Mouse (Mus musculus) MN1 (cell line): ENCODE data around the gene Gm5431.
"Not testable (repeated sequence)": the region's sequence is repeated elsewhere in the genome, so short reads cannot be mapped to it uniquely, and the experiment has no call there.

ENCODE experiments used
- DNase-seq: peaks from one replicate; pipeline ENCODE4 v3.0.0-alpha.2; 2016; ENCODE audit warnings: low spot score

Gm5431 gene

DNA sequence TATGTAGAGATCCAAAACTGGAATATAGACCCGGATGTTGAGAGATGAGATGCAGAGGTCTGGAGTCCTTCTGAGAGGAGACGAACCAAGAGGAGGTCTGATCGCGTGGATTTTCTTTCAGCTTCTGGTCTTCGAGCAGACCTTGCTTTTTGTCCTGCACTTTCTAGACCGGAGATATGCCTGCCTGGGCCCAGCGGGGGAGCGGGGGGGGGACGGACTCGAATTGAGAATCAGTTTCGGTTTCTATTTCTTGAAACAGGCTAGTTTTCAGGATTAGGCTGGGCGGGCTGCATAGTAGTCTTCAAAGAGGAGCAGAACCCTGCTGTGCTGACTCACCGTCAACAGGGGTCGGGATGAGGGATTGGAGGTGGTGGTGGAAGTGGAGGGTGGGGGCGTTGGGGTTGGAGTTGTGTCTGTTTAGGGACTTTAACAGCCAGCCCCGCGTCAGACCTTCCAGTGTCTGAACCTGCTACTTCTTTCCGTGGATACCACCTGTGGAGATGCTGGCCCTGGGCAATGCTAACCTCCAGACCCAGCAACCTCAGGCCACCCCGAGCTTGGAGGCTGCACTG lies 30.7 kb downstream of the Gm5431 start, which contains the start of gene Irgm1:
Irgm1 (minus strand) TSS at position 483 of the 572 bp plus-strand sequence.
- peak; percentile 91 for DNase-seq

GRCm38 (mm10) chr11:48870781-48871180 lies 31.2 kb downstream of the Gm5431 start:
- DNase-seq, result no peak

DNA sequence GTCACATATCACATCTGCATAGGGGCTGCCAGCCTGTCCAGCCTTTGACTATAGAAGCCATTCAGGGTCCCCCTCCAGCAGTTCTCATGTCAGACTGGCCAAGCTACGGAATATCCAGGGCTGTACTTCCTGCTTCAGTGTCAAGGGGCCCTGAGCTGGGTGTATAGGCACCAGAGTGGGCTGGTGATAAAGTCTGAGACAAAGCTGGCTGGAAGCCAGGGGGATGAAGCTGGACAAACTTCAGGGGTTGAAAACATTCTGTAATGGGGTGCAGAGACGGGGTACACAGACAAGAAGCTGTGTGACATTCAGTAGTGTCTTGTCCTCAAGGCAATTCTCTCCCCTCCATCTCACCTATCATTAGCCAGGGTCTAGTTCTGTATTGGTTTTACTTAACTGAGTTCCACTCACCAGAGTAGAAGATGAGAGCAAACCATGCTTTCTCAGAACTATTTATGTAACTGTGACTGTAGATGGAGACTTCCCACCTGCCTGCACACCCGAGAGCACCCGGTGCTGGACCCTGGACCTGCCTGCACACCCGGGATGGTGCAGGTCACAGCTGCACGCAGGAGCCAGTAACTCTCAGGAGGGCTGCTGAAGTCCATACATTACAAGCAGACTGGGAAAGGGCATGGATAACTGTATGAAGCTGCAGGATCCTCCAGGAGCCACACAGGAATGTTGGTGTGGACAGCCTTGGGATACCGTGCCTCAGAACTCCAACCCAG lies 32.5 kb downstream of the Gm5431 start:
- no peak for DNase-seq

DNA sequence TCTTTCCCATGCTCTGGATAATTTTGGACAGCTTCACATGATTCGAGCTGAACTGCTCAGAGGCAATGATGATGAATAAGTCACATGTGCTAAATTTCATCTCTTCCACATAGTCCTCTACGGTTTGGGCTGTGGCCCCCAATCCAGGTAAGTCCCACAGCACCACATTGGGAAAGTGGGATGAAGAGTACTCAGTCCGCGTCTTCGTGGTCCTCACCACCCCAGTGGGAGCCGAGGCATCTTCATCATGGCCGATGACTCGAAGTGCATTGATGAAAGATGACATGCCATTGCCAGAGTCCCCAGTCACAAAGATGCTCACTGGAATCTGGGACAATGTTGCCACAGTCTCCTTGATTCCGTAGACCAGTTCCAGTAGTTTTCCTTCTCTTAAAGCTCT lies 35.5 kb downstream of the Gm5431 start:
- no peak for DNase-seq

GRCm38 (mm10) chr11:48863808-48864207 lies 38.2 kb downstream of the Gm5431 start:
- DNase-seq, result no peak

DNA sequence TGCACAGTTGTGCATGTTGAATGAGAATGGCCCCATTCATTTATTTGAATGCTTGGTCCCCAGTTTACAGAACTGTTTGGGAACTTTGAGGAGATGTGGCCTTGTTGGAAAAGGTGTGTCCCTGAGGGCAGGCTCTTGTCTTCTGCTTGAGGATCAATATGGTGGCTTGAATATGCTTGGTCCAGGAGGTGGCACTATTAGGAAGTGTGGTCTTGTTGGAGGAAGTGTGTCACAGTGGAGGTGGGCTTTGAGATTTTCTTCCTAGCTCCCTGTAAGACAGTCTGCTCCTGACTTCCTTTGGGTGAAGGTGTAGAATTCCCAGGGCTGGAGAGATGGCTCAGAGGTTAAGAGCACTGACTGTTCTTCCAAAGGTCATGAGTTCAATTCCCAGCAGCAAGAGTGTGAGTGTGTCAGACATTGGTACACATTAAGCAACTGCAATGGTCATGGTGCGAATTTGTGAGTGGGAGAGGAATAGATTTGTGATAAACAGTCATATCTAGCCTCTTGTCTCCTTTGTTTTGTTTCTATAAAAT lies 39.2 kb downstream of the Gm5431 start:
- no peak for DNase-seq

DNA sequence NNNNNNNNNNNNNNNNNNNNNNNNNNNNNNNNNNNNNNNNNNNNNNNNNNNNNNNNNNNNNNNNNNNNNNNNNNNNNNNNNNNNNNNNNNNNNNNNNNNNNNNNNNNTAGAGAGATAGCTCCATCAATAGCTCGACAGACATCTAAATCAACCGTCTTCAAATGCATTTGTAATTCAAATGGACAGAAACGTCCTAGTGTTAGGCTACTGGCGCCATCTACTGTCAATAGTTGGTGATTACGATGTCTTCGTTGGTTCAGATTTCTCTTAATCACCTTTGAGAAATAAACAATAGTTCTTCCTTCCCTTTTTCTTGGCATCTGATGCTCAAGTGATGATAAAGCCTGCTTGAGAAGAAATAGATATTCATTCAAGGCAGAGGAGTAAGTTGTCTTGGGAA lies 43.0 kb downstream of the Gm5431 start:
- peak; percentile 90 for DNase-seq

DNA sequence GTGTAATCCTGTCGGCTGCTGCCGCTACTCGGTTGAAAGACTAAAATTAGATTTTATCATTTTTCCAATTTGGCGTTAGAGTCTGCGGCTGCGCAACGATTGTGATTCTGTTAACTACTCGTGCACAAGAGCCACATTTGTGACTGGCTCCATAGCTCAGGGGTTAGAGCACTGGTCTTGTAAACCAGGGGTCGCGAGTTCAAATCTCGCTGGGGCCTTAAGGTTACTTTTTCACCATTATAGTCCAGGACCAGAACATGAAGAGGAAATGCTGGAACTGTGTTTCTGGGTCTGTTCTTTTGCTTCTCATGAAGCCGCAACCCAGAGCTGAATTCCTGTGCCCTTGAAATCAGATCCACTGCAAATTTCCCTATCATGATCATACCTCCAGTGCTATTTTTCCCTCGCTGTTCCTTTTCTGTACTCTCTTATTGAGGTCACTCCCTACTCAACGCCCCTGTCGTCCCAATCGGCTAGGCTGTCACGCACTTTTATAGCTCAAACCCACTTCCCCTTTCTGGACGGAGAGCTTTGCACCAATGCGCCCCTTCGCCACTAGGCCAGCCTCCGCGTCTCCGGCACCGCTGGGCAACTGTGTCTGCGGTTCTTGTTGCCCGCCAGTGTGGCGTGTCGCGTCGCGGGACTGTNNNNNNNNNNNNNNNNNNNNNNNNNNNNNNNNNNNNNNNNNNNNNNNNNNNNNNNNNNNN lies 48.4 kb downstream of the Gm5431 start:
- peak; percentile 94 for DNase-seq

DNA sequence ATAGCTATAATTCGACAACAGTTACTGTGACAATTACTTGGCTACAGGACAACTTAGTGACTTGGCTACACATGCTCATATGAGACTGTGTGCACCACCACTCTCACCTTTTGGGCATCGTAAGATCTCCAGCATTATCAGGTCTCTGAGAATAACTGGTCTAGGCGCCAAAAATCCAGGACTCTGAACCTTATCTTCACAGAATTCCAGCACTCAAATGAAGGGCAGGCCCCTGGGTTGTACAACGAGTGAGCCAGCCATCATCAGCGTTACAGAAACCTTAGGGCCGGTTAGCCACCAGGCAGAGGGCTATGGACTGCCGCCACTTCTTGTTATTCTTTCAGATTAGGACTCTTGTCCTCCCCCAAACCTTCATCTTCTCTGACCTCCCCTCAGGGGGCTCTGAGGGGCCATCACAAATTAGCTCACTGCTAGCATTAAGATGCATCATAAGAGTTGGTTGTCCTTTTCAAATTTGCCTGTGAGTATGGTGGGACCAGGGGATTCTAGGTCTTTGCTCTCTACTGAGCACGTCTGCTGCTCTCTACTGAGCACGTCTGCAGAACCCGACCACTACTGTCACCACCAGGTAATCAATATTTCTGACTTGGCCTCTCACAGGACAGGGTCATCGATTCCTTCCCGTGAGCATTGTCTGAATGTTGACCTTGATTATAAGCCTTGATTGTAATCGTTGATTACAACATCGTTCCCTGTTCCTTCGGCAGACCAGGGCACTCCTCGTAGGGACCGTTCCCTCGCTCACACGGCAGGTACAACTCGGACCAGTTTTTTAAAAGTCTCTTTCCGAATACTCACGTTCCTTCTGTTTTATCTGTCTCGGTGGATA lies 49.2 kb downstream of the Gm5431 start:
- DNase-seq, result peak; percentile 44

- DNase-seq, result no peak
Observed at GRCm38 (mm10) chr11:48852190-48852589, 49.8 kb downstream of the Gm5431 start.

DNA sequence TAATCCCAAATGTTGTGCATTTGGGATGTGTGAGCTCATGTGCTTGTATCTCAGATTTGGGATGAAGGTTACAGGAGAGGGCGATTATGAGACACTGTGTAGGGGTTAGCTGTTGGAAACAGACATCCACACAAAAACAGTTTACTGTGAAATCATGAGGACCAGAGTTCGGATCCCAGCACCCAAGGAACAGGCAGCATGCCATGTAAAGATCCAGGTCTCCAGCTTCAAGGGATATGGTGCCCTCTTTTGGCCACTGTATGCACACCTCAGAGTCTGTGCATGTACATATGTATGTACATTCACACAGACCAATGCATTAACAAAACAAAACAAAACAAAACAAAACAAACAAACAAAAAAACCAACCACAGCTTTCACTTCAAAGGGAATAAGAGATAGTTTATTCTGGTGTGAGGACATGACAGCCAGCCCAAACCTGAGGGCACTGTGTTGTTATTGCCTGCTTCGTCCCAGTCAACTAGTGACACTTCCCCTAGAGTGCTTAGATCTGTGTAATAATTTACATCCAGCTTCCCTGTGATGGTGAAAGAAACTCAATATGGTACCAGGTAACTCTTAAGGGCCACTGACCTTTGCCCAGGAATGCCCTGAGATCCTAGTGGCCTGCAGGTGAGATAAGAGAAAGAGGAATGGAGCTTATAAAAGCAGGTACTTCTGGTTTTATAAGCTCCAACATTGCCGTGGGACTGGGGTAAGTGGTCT lies 50.6 kb downstream of the Gm5431 start:
- DNase-seq, result no peak

DNA sequence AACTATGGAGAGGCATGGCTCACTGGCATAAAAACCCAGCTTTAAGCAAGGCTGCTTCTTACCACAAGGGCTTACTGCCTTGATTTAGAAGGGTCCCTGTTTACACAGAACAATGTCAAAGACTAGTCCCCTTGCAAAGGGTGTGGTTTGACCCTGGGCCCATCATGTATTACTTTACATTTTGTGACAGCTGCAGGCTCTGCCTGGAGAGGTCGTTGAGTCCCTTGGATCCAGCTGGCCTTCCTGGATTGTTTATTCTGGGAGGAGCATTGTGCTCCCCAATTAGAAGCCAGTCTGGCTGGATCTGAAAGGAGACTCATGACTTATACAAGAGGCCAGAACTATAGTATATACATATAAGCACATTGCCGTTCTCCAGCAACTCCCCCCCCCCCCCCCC lies 51.8 kb downstream of the Gm5431 start:
- no peak for DNase-seq

- no peak for DNase-seq
Observed at GRCm38 (mm10) chr11:48846881-48847280, 55.1 kb downstream of the Gm5431 start.

- not testable (repeated sequence) for DNase-seq
Observed at GRCm38 (mm10) chr11:48846362-48846761, 55.7 kb downstream of the Gm5431 start.

- no peak for DNase-seq
Observed at GRCm38 (mm10) chr11:48845244-48845815, 56.7 kb downstream of the Gm5431 start.

- no peak for DNase-seq
Observed at GRCm38 (mm10) chr11:48844309-48844708, 57.7 kb downstream of the Gm5431 start.

- no peak for DNase-seq
Observed at GRCm38 (mm10) chr11:48843202-48843601, 58.8 kb downstream of the Gm5431 start.

GRCm38 (mm10) chr11:48842378-48842792 lies 59.6 kb downstream of the Gm5431 start:
- DNase-seq, result no peak

- DNase-seq, result no peak
Observed at GRCm38 (mm10) chr11:48841213-48841612, 60.8 kb downstream of the Gm5431 start.

DNA sequence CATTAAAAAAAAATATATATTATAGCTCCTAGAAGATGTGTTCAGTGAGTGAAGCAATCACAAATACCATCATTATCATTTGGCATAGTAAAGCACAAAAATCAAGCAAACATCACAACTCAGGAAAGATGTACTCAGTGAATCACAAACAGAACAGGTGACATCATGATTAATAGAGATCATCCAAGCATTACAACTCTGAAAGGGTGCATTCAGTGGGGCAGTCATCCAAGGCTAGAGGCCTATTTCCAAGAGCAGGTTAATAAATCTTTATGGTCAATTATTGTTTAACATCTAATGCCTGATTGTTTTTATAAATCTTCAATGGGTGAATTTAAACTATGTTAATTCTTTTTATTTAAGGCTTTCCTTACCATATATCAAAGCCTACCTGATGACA lies 61.2 kb downstream of the Gm5431 start:
- no peak for DNase-seq
